Mouse (Mus musculus) kidney, adult 2 months (tissue): ENCODE results near the gene Cacna1i.

ENCODE experiments used
- CTCF ChIP-seq: fragments of 200-500 bp; conservative IDR thresholded peaks from 2 replicates; pipeline ENCODE4 v1.5.1; 2011; ENCODE audit warnings: low read depth, mild to moderate bottlenecking, control low read depth, low read length, moderate library complexity, mixed read lengths; ENCODE audit not compliant: insufficient read depth, insufficient read length
- POLR2A ChIP-seq: fragments of 200-500 bp; IDR thresholded peaks from one replicate; pipeline ENCODE4 v1.6.1; 2011; ENCODE audit warnings: low read depth, low read length, control low read depth

- TF ChIP-seq CTCF (no peak), POLR2A (no peak)
Measured at GRCm38 (mm10) chr15:80277107-80277506, 9.9 kb upstream of the Cacna1i start.
